Mouse (Mus musculus): ENCODE results near the gene Rpl28. TPM values are rescaled to one million over a fixed set of nuclear protein-coding genes. Genes with fewer than 3 reads are reported as not detected.

Rpl28 gene
- over 10,000 TPM in 1 of 2 experiments, 1,000 to 10,000 TPM in 1; 4,560 to 11,128 TPM for polyA plus RNA-seq (2012; fragmentation: generic; extraction: Trizol)

GRCm38 (mm10) chr7:4792278-4793212 is at the start of gene Rpl28:
Rpl28 (plus strand) TSS chr7:4792874.

GRCm38 (mm10) chr7:4752821-4753570 is 39.7 kb upstream of the Rpl28 start, which contains the start of gene Cox6b2:
Cox6b2 (minus strand) TSS chr7:4753094.

GRCm38 (mm10) chr7:4771202-4771601 is 21.5 kb upstream of the Rpl28 start, which contains the start of gene Fam71e2:
Fam71e2 (minus strand) TSS chr7:4771302.

GRCm38 (mm10) chr7:4782759-4783158 is 9.9 kb upstream of the Rpl28 start, which contains the start of the genes Il11 and Tmem190:
Il11 (minus strand) TSS chr7:4782859.
Tmem190 (plus strand) TSS chr7:4782937.

GRCm38 (mm10) chr7:4789436-4789935 is 3.2 kb upstream of the Rpl28 start, which contains the start of gene Tmem238:
Tmem238 (minus strand) TSS chr7:4789656.

GRCm38 (mm10) chr7:4812303-4813104 is 19.8 kb downstream of the Rpl28 start, which contains the start of gene Ube2s:
Ube2s (minus strand) TSS chr7:4812590.

GRCm38 (mm10) chr7:4844245-4844916 is 51.7 kb downstream of the Rpl28 start, which contains the start of gene Shisa7:
Shisa7 (minus strand) TSS chr7:4844696.

Other genes starting within 250 kb of the Rpl28 start
- under 1 TPM in 1 of 2 experiments, not detected in 1; 0.04 TPM for gene Syt5, start 245.3 kb upstream of the Rpl28 start, polyA plus RNA-seq (2012; fragmentation: generic; extraction: Trizol)
- gene Ptprh, start 188.8 kb upstream of the Rpl28 start, polyA plus RNA-seq (2012; fragmentation: generic; extraction: Trizol), result not detected
- gene Tmem86b, start 161.5 kb upstream of the Rpl28 start, polyA plus RNA-seq (2012; fragmentation: generic; extraction: Trizol), result 1 to 10 TPM; 1.9 to 4.9 TPM
- 10 to 100 TPM; 24.9 to 47.9 TPM for gene Ppp6r1, start 133.9 kb upstream of the Rpl28 start, polyA plus RNA-seq (2012; fragmentation: generic; extraction: Trizol)
- 100 to 1,000 TPM in 1 of 2 experiments, 10 to 100 TPM in 1; 56.4 to 125 TPM for gene Hspbp1, start 107.8 kb upstream of the Rpl28 start, polyA plus RNA-seq (2012; fragmentation: generic; extraction: Trizol)
- gene Brsk1, start 102.3 kb upstream of the Rpl28 start, polyA plus RNA-seq (2012; fragmentation: generic; extraction: Trizol), result 10 to 100 TPM in 1 of 2 experiments, 1 to 10 TPM in 1; 3.8 to 11.2 TPM
- gene Tmem150b, start 67.6 kb upstream of the Rpl28 start, polyA plus RNA-seq (2012; fragmentation: generic; extraction: Trizol), result under 1 TPM; 0.02 to 0.27 TPM
- 10 to 100 TPM in 1 of 2 experiments, 1 to 10 TPM in 1; 6.4 to 30.2 TPM for gene Kmt5c, start 52.8 kb upstream of the Rpl28 start, polyA plus RNA-seq (2012; fragmentation: generic; extraction: Trizol)
- under 1 TPM; 0.08 to 0.26 TPM for gene Cox6b2, start 39.8 kb upstream of the Rpl28 start, polyA plus RNA-seq (2012; fragmentation: generic; extraction: Trizol)
- not detected for gene Fam71e2, start 21.6 kb upstream of the Rpl28 start, polyA plus RNA-seq (2012; fragmentation: generic; extraction: Trizol)
- gene Il11, start 10.0 kb upstream of the Rpl28 start, polyA plus RNA-seq (2012; fragmentation: generic; extraction: Trizol), result under 1 TPM; 0.66 to 0.91 TPM
- 1 to 10 TPM in 1 of 2 experiments, under 1 TPM in 1; 0.61 to 1.1 TPM for gene Tmem190, start 9.9 kb upstream of the Rpl28 start, polyA plus RNA-seq (2012; fragmentation: generic; extraction: Trizol)
- gene Tmem238, start 3.2 kb upstream of the Rpl28 start, polyA plus RNA-seq (2012; fragmentation: generic; extraction: Trizol), result 10 to 100 TPM in 1 of 2 experiments, 1 to 10 TPM in 1; 9.5 to 53.2 TPM
- 100 to 1,000 TPM; 315 to 381 TPM for gene Ube2s, start 19.7 kb downstream of the Rpl28 start, polyA plus RNA-seq (2012; fragmentation: generic; extraction: Trizol)
- not detected for gene Shisa7, start 51.8 kb downstream of the Rpl28 start, polyA plus RNA-seq (2012; fragmentation: generic; extraction: Trizol)
- gene Isoc2b, start 77.4 kb downstream of the Rpl28 start, polyA plus RNA-seq (2012; fragmentation: generic; extraction: Trizol), result under 1 TPM; 0.18 to 0.59 TPM
- 1 to 10 TPM; 1.5 to 3.4 TPM for gene Isoc2a, start 84.3 kb downstream of the Rpl28 start, polyA plus RNA-seq (2012; fragmentation: generic; extraction: Trizol)
- gene Gm36210, start 113.6 kb downstream of the Rpl28 start, polyA plus RNA-seq (2012; fragmentation: generic; extraction: Trizol), result under 1 TPM in 1 of 2 experiments, not detected in 1; 0.19 TPM
- 10 to 100 TPM in 1 of 2 experiments, 1 to 10 TPM in 1; 8.1 to 11.7 TPM for gene Zfp628, start 122.3 kb downstream of the Rpl28 start, polyA plus RNA-seq (2012; fragmentation: generic; extraction: Trizol)
- gene Nat14, start 129.2 kb downstream of the Rpl28 start, polyA plus RNA-seq (2012; fragmentation: generic; extraction: Trizol), result 1 to 10 TPM in 1 of 2 experiments, under 1 TPM in 1; 0.78 to 6.7 TPM
- 10 to 100 TPM in 1 of 2 experiments, 1 to 10 TPM in 1; 4.7 to 87.9 TPM for gene Ssc5d, start 132.9 kb downstream of the Rpl28 start, polyA plus RNA-seq (2012; fragmentation: generic; extraction: Trizol)
- under 1 TPM; 0.01 to 0.13 TPM for gene Sbk2, start 171.5 kb downstream of the Rpl28 start, polyA plus RNA-seq (2012; fragmentation: generic; extraction: Trizol)
- gene Sbk3, start 178.3 kb downstream of the Rpl28 start, polyA plus RNA-seq (2012; fragmentation: generic; extraction: Trizol), result under 1 TPM; 0.01 to 0.13 TPM
- gene Zfp579, start 203.3 kb downstream of the Rpl28 start, polyA plus RNA-seq (2012; fragmentation: generic; extraction: Trizol), result 10 to 100 TPM in 1 of 2 experiments, 1 to 10 TPM in 1; 7.9 to 20.1 TPM
- gene Zfp524, start 221.5 kb downstream of the Rpl28 start, polyA plus RNA-seq (2012; fragmentation: generic; extraction: Trizol), result 10 to 100 TPM; 24.7 to 30.2 TPM
- 10 to 100 TPM; 22.6 to 29.6 TPM for gene Fiz1, start 221.8 kb downstream of the Rpl28 start, polyA plus RNA-seq (2012; fragmentation: generic; extraction: Trizol)
- under 1 TPM; 0.14 to 0.17 TPM for gene Gm44973, start 222.6 kb downstream of the Rpl28 start, polyA plus RNA-seq (2012; fragmentation: generic; extraction: Trizol)
- gene Zfp865, start 227.5 kb downstream of the Rpl28 start, polyA plus RNA-seq (2012; fragmentation: generic; extraction: Trizol), result 10 to 100 TPM in 1 of 2 experiments, 1 to 10 TPM in 1; 6.3 to 24.5 TPM
- under 1 TPM; 0.12 to 0.55 TPM for gene Ccdc106, start 227.7 kb downstream of the Rpl28 start, polyA plus RNA-seq (2012; fragmentation: generic; extraction: Trizol)
- not detected for gene 4632433K11Rik, start 241.2 kb downstream of the Rpl28 start, polyA plus RNA-seq (2012; fragmentation: generic; extraction: Trizol)
- 1 to 10 TPM; 1.7 to 8.9 TPM for gene Zfp784, start 245.6 kb downstream of the Rpl28 start, polyA plus RNA-seq (2012; fragmentation: generic; extraction: Trizol)